Mouse (Mus musculus) kidney, embryonic 16.5 days (tissue): ENCODE results near the gene Olfr320. TPM values are rescaled to one million over a fixed set of nuclear protein-coding genes. Genes with fewer than 3 reads are reported as not detected.
"Not testable (repeated sequence)": the region's sequence is repeated elsewhere in the genome, so short reads cannot be mapped to it uniquely, and the experiment has no call there.

Source experiments
- ATAC-seq: fragments of 200-750 bp; cut with Nextera tagmentation; 2 replicates; pipeline ENCODE4 v1.8.0; 2017; ENCODE audit warnings: moderate TSS enrichment; ENCODE audit not compliant: low FRiP score, low TSS enrichment
- H3K27ac ChIP-seq: fragments of 300-500 bp; sonication (generic); 2 replicates; pipeline ENCODE4 v1.5.1; 2014; ENCODE audit warnings: low read length
- H3K27me3 ChIP-seq: fragments of 300-500 bp; sonication (generic); 2 replicates; pipeline ENCODE4 v1.6.1; 2014; ENCODE audit warnings: low read length, control low read depth, mixed read lengths; ENCODE audit not compliant: insufficient read depth
- H3K36me3 ChIP-seq: fragments of 300-500 bp; sonication (generic); 2 replicates; pipeline ENCODE4 v1.6.1; 2014; ENCODE audit warnings: low read length, control low read depth, mixed read lengths; ENCODE audit not compliant: insufficient read depth
- H3K4me1 ChIP-seq: fragments of 300-500 bp; sonication (generic); 2 replicates; pipeline ENCODE4 v1.6.1; 2014; ENCODE audit warnings: low read length, control low read depth, mixed read lengths; ENCODE audit not compliant: insufficient read depth
- H3K4me2 ChIP-seq: fragments of 300-500 bp; sonication (generic); replicated peaks from 2 replicates; pipeline ENCODE4 v1.6.1; 2014; ENCODE audit warnings: low read depth, low read length
- H3K4me3 ChIP-seq: fragments of 300-500 bp; sonication (generic); 2 replicates; pipeline ENCODE4 v1.5.1; 2014; ENCODE audit warnings: mild to moderate bottlenecking, low read length
- H3K9ac ChIP-seq: fragments of 300-500 bp; sonication (generic); replicated peaks from 2 replicates; pipeline ENCODE4 v1.6.1; 2014; ENCODE audit warnings: low read length
- H3K9me3 ChIP-seq: fragments of 300-500 bp; sonication (generic); 2 replicates; pipeline ENCODE4 v1.6.1; 2016; ENCODE audit warnings: low read length, control low read depth
- WGBS: fragments of 180-500 bp; shearing (Covaris S2); extraction: QIAGEN DNeasy Blood & Tissue Kit; methylation state at CpG from one replicate; pipeline ENCODE4 v1.1.7; 2014; 5-methylcytosine and 5-hydroxymethylcytosine counted together
- polyA plus RNA-seq: library from polyadenylated mRNA; unstranded; fragments of >200 nt; fragmentation: Nextera tagmentation; extraction: Ambion mirVana; gene quantifications from 2 replicates; pipeline ENCODE4 v1.2.1, GENCODE M21; 2015

Olfr320 gene
- polyA plus RNA-seq, 1 experiment from 2014 or later: 0.05 TPM

DNA sequence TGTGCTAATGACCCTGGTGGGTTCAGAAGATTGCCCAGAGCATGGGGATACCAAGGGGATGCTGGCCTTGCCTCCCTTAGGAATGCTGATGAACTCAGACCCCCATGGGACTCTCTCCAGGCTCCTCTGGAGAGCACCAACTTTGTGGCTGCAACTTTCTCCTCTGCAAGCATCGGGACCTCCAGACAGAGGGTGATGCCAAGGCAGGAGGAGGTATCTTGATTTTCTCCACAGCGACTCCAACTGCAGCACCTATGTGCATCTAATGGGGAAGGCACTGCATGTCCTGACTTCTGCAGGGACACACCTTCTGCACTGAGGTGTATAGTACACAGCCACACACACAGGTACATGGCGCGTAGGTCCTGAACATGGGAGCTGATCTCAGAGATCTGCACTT lies 22.3 kb upstream of the Olfr320 start, which contains the start of gene Olfr322:
TSS of gene Olfr322 (plus strand) at position 187 of the 400 bp plus-strand sequence.
- Histone ChIP-seq H3K9ac (no peak within 1 kb of the TSS), H3K4me3 (no peak within 1 kb of the TSS), H3K9me3 (no peaks in the 10 kb centered on the region), H3K27me3 (no peaks in the 10 kb centered on the region), H3K4me2 (no peak within 1 kb of the TSS), H3K36me3 (no peaks in the 10 kb centered on the region), H3K4me1 (0 out of 2 replicates have a peak, but pooled peaks cover 4% of the 10 kb centered on the region), H3K27ac (no peak within 1 kb of the TSS)
- no peak for ATAC-seq
- WGBS: 80% methylated on average over 4 of the region's 4 CpGs

DNA sequence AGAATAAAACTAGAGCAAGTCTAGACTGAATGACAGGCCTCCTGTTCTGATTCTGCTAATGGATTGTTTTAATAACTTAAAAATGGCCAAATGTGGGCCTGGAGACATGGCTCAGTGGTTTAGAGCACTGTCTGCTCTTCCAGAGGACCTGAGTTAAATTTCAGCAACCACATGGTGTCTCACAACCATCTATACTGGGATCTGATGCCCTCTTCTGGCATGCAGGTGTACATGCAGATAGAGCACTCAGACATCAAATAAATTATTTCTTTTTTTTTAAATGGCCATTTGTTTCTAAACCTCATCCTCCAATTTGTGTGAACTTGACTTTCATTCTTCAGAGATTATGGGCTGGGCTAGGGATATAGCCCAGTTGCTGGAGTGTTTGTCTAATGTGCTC lies 11.6 kb upstream of the Olfr320 start:
- H3K4me1 ChIP-seq: no peaks in the 10 kb centered on the region
- no peak overlapping the region for H3K9ac ChIP-seq
- H3K9me3 ChIP-seq: no peaks in the 10 kb centered on the region
- no peak overlapping the region for H3K27ac ChIP-seq
- ATAC-seq: no peak
- no peaks in the 10 kb centered on the region for H3K36me3 ChIP-seq
- H3K4me3 ChIP-seq: no peak overlapping the region
- no peaks in the 10 kb centered on the region for H3K27me3 ChIP-seq
- H3K4me2 ChIP-seq: no peak overlapping the region

DNA sequence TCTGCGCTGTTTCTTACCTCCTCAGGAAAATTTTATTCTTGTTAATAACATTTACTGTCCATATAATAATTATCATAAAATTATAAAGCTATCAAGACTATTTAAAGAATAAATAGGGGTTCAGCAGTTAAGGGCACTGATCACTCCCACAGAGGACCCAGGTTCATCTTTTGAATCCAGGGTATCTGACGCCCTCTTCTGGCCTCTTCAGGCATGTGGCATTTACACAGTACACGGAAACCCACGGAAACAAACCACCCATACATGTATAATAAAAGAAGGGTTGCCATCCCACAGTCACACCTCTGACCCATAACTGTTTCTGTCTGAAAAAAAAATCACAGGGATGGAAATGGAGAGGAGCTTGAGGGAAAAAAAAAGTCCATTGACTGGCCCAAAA lies 9.1 kb upstream of the Olfr320 start:
- 50% methylated on average over 4 of the region's 4 CpGs for WGBS
- Histone ChIP-seq H3K4me3 (no peak overlapping the region), H3K27me3 (no peaks in the 10 kb centered on the region), H3K27ac (no peak overlapping the region), H3K9me3 (no peaks in the 10 kb centered on the region), H3K4me1 (no peaks in the 10 kb centered on the region), H3K36me3 (no peaks in the 10 kb centered on the region), H3K4me2 (no peak overlapping the region), H3K9ac (no peak overlapping the region)
- no peak for ATAC-seq

DNA sequence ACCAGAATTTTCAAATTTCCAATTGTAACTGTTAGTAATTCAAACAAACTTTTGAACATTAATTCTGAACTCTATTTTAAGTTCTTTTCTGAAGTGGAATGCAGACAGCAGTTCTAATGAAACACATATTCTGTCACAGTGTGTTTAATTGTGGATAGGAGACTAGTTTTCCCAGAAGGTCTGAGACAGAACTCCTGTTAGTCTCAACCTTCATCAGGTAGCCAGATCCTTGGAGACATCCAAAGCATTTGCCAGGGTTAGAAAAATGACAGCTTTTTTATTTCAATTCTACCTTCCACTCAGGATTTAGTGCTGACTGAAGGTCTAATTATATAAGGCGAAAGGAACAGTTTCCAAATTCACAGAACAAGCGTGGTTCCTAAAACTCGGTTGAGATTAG lies 18.0 kb downstream of the Olfr320 start, which contains the start of gene Olfr319:
TSS of gene Olfr319 (plus strand) at position 301 of the 400 bp plus-strand sequence.
- Histone ChIP-seq H3K4me2 (no peak within 1 kb of the TSS), H3K9ac (no peak within 1 kb of the TSS), H3K9me3 (peaks cover 8% of the 10 kb centered on the region), H3K36me3 (no peaks in the 10 kb centered on the region), H3K4me1 (no peaks in the 10 kb centered on the region), H3K27ac (no peak within 1 kb of the TSS), H3K4me3 (no peak within 1 kb of the TSS), H3K27me3 (no peaks in the 10 kb centered on the region)
- 89% methylated on average over 3 of the region's 3 CpGs for WGBS
- ATAC-seq: no peak

DNA sequence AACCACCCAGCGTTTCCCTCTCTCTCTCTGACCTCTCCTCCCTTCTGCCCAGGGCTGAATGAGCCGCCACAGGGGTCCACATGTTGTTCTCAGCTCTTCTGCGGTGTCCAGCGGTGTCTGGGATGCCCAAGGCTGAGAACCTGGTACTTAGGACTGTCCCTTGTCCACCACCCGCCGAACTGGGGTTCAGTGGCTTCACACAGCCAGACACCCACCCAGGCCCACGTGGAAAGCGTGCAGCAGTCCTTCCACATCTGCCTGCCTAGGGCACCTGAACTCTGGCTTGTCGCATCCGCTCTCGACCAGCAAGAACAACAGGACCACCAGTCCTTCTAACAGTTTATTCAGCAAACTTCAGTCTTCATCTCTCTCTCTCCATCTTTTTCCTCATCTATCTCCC lies 28.2 kb downstream of the Olfr320 start:
- H3K4me1 ChIP-seq: no peaks in the 10 kb centered on the region
- 85% methylated on average over 11 of the region's 11 CpGs for WGBS

DNA sequence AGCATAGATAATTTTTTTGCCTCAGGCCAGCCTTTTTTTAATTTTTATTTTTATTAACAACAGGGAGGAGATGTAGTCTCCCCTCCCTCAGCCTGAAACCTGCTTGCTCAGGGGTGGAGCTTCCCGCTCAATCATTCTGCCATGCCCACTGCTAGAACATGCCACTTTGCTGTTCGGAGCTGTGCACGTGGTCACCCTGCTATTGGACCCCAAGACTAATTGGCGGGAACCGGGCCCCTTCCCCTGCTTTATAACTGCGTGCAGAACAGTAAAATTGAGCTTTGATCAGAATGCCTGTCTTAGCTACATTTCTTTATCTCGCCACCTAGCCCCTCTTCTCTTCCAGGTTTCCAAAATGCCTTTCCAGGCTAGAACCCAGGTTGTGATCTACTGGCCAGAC lies 36.8 kb downstream of the Olfr320 start:
- H3K4me3 ChIP-seq, H3K9ac ChIP-seq, H3K4me1 ChIP-seq, H3K4me2 ChIP-seq, H3K36me3 ChIP-seq, H3K27me3 ChIP-seq, ATAC-seq, H3K9me3 ChIP-seq, H3K27ac ChIP-seq: not testable (repeated sequence)
- 92% methylated on average over 6 of the region's 7 CpGs for WGBS

More for the DNA sequence above, 28.2 kb downstream of the Olfr320 start:
- H3K9me3 ChIP-seq: no peaks in the 10 kb centered on the region
- no peak overlapping the region for H3K4me3 ChIP-seq
- H3K4me2 ChIP-seq: no peak overlapping the region
- no peak overlapping the region for H3K27ac ChIP-seq
- ATAC-seq: no peak
- no peak overlapping the region for H3K9ac ChIP-seq
- no peaks in the 10 kb centered on the region for H3K36me3 ChIP-seq
- H3K27me3 ChIP-seq: no peaks in the 10 kb centered on the region

DNA sequence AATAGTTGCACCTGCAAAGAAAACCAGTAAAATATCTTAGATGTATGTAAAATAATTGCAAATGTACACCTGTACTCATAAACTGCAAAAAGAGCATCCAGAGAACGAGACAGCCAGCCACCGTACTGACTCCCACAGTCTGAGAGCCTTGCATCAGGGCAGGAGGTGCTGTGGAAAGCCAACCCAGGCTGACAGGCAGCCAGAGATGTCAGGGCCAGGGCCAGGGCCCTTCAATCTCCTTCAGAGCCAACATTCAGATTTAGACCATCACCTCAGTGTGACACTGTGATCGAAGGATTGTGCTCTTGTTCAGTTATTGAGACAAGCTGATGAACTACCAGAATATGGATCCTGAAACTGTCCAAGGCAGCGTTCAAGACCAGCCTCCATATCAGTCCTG lies 38.8 kb downstream of the Olfr320 start:
- H3K9me3 ChIP-seq: no peaks in the 10 kb centered on the region
- H3K4me3 ChIP-seq: no peak overlapping the region
- 85% methylated on average over 4 of the region's 4 CpGs for WGBS
- H3K27ac ChIP-seq: no peak overlapping the region
- H3K9ac ChIP-seq: no peak overlapping the region
- ATAC-seq: no peak
- H3K4me1 ChIP-seq: no peaks in the 10 kb centered on the region
- H3K36me3 ChIP-seq: no peaks in the 10 kb centered on the region
- H3K27me3 ChIP-seq: no peaks in the 10 kb centered on the region
- H3K4me2 ChIP-seq: no peak overlapping the region

DNA sequence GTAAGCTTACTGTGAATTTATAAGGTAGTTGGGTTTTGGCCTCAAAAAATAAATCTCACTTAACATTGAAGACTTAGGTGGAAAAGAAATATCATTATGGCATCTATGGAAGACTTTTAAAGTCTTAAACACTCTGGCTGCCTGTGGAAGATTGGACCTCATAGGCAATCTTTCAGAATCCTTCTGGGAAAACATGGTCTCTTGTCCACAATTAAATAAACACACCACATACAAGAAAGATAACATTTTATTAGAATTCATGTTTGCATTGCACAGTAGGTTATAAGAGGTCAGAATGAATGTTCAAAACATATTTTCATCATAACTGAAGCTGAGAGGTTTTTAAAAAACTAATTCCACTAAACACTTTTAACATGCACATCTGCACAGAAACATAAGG lies 43.0 kb downstream of the Olfr320 start, which contains the start of gene Olfr318:
TSS of gene Olfr318 (minus strand) at position 101 of the 400 bp plus-strand sequence.
- Histone ChIP-seq H3K9me3 (no peaks in the 10 kb centered on the region), H3K27me3 (no peaks in the 10 kb centered on the region), H3K4me1 (no peaks in the 10 kb centered on the region), H3K9ac (no peak within 1 kb of the TSS), H3K4me2 (no peak within 1 kb of the TSS), H3K36me3 (no peaks in the 10 kb centered on the region), H3K27ac (no peak within 1 kb of the TSS), H3K4me3 (no peak within 1 kb of the TSS)
- ATAC-seq: no peak

DNA sequence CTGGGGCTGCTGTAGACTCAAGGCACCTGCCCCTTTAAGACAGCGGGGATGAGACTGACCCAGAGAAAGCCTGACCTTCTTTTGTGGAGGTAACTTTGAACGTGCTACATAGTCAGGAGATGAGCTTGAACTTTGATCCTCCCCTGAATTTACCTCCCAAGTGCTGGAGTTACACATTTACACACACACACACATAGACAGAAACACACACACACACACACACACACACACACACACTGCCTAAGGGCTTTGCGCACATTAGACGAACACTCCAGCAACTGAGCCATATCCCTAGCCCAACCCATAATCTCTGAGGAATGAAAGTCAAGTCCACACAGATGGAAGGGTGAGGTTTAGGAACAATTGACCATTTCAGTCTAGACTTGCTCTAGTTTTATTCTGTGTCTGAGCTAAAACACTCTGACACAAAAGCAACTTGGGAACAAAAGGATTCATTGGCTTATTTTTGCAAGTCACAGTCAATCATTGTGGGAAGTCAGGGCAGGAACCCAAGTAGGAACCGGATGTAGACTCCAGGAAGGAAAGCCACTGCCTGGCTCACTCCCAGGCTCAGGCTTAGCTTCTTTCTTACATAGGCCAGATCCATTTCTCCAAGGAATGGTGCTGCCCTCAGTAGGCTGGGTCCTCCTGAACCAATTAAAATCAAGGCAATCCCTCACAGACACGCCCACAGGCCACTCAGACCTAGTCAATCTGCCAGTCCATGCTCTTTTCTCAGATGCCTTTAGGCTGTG lies 47.2 kb downstream of the Olfr320 start:
- ATAC-seq: not testable (repeated sequence)

DNA sequence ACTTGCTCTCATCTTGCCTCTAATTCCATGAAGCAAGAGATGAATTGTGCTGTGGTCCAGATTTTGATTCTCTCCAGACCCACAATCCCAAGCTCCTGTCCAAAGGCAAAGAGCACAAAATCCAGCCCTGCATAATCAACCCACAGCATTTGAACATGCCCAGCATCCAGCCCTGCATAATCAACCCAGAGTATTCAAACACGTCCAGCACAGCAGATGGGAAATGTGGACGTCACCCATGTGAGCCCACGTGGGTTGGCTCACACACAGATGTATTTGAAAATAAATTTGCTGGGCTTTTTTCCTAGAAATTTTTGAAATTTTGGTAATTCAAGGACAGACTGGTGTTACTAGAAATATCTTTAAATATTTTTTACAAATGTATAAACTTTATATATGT lies 52.5 kb downstream of the Olfr320 start:
- Histone ChIP-seq H3K4me3 (no peak overlapping the region), H3K27ac (no peak overlapping the region), H3K4me1 (no peaks in the 10 kb centered on the region), H3K27me3 (no peaks in the 10 kb centered on the region), H3K4me2 (no peak overlapping the region), H3K36me3 (no peaks in the 10 kb centered on the region), H3K9ac (no peak overlapping the region), H3K9me3 (no peaks in the 10 kb centered on the region)
- no peak for ATAC-seq
- WGBS: 63% methylated on average over 3 of the region's 3 CpGs

More for the DNA sequence above, 47.2 kb downstream of the Olfr320 start:
- H3K4me1 ChIP-seq, H3K9ac ChIP-seq, H3K36me3 ChIP-seq, H3K27me3 ChIP-seq, H3K27ac ChIP-seq, H3K4me2 ChIP-seq, H3K9me3 ChIP-seq, H3K4me3 ChIP-seq: not testable (repeated sequence)
- WGBS: 76% methylated on average over 6 of the region's 6 CpGs
